Mouse (Mus musculus) bone marrow macrophage, adult 2 months (primary cell): ENCODE measurements around the gene Slc47a2. TPM values are rescaled to one million over a fixed set of nuclear protein-coding genes. Genes with fewer than 3 reads are reported as not detected.

ENCODE experiments used
- H3K27ac ChIP-seq: 2 replicates; pipeline ENCODE4 v1.5.1; 2012; ENCODE audit warnings: low read depth, low read length; ENCODE audit not compliant: insufficient read depth
- H3K4me1 ChIP-seq: 2 replicates; pipeline ENCODE4 v1.6.1; 2012; ENCODE audit warnings: low read length; ENCODE audit not compliant: control insufficient read depth, insufficient read depth
- H3K4me3 ChIP-seq: 2 replicates; pipeline ENCODE4 v1.5.1; 2012; ENCODE audit warnings: mild to moderate bottlenecking, low read length, moderate library complexity; ENCODE audit not compliant: insufficient read depth
- CTCF ChIP-seq: IDR thresholded peaks from 2 replicates; pipeline ENCODE4 v1.5.1; 2012; ENCODE audit warnings: low read depth, mild to moderate bottlenecking, low read length, moderate library complexity
- POLR2A ChIP-seq: IDR thresholded peaks from 2 replicates; pipeline ENCODE4 v1.6.1; 2012; ENCODE audit warnings: mild to moderate bottlenecking, low read depth, low read length, borderline replicate concordance
- polyA plus RNA-seq: library from polyadenylated mRNA; stranded (reverse); fragments of >200 nt; gene quantifications from 2 replicates; pipeline ENCODE4 v1.2.4, GENCODE M21; 2012; ENCODE audit not compliant: missing spikeins, insufficient read depth, insufficient read length

The Slc47a2 gene
- polyA plus RNA-seq, 1 experiment, result not detected

DNA sequence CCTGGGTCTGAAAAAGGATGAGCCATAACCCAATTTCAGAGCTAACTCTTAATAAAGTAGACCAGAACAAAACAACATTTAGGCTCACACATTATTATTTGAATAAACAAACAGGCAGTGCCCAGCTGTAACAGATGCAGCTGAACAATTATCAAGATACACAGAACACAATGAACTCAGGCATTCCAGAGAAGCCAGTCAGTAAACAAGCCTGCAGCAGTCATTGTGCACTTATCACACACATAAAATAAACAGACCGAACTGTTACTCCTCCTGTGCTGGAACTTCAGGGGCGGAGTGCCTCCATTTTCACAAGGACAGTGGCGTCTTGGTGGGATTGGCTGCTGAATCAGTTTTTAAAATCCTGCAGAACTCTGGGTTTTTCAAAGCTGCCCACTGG is 48.2 kb downstream of the Slc47a2 start:
- H3K4me3 ChIP-seq, result no peak overlapping the region
- no peak overlapping the region for H3K27ac ChIP-seq
- H3K4me1 ChIP-seq, result no peaks in the 10 kb centered on the region
- no peak for TF ChIP-seq CTCF
- no peak for TF ChIP-seq POLR2A

DNA sequence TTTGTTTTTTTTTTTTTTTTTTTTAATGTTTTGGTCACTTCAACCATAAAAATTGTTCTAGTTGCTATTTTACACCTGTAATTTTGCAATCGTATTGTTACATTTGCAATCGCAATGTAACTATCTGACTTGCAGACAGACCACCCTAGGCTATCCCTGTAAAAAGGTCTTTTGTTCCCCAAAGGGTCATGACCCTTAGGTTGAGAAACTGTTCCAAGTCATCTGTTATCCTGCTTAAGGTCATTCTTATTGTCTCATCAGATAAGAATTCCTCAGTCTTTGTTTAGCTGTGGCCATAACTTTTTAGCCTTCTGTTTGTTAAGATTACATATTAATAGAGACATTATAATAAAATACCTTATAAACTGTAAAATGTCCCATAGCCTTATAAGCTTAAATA is 49.4 kb downstream of the Slc47a2 start:
- Histone ChIP-seq H3K27ac (no peak overlapping the region), H3K4me3 (no peak overlapping the region), H3K4me1 (no peaks in the 10 kb centered on the region)
- TF ChIP-seq CTCF, result no peak

DNA sequence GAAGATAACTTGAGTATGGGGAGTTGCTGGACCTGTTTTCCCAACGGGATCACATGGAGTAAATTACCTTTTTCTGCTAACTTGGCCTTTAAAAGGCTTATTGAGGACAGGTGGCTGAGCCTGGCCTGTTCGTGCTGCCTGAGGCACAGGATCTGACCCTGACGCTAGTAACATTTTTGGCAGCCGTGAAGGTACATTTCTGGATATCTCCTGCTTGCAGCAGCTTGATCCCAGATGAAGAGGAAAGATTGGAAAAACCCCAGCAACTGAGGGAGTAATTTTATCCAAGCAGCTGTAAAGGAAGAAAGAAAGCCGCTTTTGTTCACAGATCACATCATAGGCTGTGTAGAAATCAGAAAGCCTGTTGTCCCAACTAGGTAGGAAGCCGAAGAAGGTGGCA is 58.3 kb downstream of the Slc47a2 start:
- Histone ChIP-seq H3K27ac (no peak overlapping the region), H3K4me1 (no peaks in the 10 kb centered on the region), H3K4me3 (no peak overlapping the region)
- TF ChIP-seq POLR2A (no peak), CTCF (no peak)

DNA sequence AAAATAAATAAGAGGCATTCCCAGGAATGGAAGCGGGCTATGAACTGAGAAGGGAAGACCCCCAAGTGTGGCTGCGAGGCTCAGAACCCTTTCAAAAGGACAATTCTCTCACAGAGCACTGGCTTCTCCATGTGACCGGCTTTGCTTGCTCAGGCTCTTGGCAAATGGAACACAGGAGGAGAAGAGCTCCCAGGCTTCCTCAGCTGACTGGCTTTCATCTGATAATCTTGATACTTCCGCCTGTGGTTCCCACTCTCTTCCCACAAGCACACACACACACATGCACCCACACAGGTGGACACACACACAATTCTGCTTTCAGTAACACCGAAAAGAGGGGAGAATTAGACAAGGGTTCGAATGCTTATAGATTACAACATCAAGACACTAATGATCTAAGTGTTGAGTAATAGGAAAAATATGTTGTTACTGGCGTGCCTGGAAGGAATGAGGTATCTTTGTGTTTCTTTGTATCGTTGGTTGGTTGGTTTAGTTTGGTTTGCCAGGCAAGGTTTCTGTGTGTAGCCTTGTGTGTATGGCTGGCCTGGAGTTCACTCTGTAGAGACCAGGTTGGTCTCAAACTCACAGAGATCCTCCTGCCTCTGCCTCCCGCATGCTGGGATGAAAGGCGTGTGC is 59.1 kb downstream of the Slc47a2 start:
- TF ChIP-seq POLR2A (no peak), CTCF (no peak)
- Histone ChIP-seq H3K4me1 (no peaks in the 10 kb centered on the region), H3K4me3 (no peak overlapping the region), H3K27ac (no peak overlapping the region)

DNA sequence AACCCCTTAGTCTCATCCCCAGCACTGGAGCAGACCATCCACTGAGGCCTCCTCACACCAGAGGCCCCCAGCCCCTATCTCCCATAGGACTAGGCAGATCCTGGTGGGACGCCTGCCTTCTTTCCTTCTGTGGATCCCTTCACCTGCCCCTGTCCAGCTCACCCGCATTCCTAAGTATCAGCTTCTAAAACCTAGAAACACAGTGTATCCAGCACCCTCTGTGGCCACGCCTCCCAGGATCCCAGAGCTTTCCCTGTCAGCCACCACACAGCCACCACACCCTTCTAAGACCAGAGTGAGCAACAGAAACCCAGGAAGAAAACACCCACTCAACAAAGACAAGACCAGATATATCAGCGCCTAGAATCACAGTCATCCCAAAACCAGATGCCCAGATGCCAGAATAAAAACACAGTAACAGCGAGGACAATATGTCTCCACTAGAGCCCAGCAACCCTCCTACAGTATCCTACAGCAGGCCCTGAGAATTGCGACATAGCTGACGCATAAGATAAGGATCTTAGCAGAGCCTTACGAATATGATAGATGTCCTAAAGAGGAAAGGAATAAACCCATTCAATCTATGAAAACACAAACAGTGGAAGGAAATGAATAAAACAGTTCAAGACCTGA is 64.1 kb downstream of the Slc47a2 start:
- Histone ChIP-seq H3K4me1 (no peaks in the 10 kb centered on the region), H3K4me3 (no peak overlapping the region), H3K27ac (no peak overlapping the region)
- TF ChIP-seq CTCF (no peak), POLR2A (no peak)

DNA sequence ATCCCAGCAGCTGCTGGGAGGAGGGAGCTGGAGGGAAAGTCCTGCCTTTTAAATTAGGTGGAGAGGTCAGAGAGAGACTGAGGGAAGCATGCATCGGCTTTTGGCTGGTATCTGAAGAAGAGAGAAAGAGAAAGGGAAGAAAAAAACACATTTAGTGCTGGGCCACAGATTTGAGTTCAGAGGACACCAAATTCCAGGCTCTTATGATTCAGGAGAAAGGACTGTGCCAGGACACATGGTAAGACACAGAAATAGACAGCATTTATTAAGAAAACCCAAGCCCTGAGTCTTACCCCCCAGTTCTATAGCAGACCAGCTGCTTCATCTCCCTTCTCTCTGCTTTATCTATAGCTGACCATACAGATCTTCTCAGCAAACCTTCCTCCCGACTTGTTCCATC is 64.7 kb downstream of the Slc47a2 start:
- Histone ChIP-seq H3K27ac (no peak overlapping the region), H3K4me1 (no peaks in the 10 kb centered on the region), H3K4me3 (no peak overlapping the region)
- TF ChIP-seq POLR2A, result no peak
- TF ChIP-seq CTCF, result no peak

DNA sequence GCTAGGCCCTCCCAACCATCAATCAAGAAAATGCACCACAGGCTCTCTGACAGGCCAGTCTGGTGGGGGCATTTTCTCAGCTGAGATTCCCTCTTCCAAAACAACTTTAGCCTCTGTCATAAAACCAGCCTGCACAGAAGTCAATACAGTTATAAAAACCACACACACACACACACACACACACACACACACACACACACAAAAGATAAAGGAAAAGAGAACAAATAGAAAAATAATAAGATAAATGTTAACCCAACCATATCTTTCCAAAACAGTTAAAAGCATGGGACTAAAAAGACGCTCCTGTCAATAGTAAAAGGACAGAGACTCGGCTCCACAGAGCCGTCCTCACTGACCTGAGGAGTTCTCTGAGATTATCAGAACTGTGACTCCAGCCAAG is 66.2 kb downstream of the Slc47a2 start:
- TF ChIP-seq POLR2A, result no peak
- no peak for TF ChIP-seq CTCF
- Histone ChIP-seq H3K4me3 (no peak overlapping the region), H3K27ac (no peak overlapping the region), H3K4me1 (no peaks in the 10 kb centered on the region)

DNA sequence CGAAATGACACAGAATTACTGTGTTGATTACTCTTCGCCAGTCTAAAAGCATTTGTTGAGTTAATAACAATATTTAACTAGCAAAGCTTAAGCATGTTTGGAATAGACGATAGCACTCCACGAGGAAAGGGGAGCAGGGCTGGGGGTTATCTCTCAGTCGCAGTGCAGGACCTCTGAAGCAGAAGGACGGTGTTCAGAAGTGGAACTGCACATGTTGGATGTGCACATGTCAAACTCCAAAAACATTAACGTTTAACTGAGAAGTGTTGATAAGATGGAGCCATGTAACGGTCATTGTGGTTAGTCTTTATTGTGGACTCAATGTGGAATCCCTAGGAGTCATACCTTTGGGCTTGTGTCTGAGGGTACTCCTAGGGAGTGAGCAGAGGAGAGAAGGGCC is 67.6 kb downstream of the Slc47a2 start:
- TF ChIP-seq CTCF (no peak), POLR2A (no peak)
- no peak overlapping the region for H3K27ac ChIP-seq
- H3K4me1 ChIP-seq, result no peaks in the 10 kb centered on the region
- H3K4me3 ChIP-seq, result no peak overlapping the region

DNA sequence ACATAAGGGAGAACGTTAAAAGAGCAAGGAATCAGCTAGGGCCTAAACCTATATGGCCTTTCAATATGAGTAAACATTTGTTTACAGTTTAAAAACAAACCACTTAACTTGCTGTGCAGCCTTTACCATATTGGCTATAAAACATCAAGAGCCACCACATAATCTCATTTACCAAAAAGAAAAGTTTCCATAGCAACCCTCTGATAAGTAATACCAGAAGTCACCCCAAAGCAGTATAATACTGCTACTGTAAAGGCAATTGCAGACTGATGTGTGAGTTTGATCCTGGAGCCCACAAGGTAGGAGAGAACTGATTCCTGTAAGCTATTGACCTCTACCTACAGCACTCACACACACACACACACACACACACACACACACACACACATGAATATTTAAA is 68.2 kb downstream of the Slc47a2 start:
- Histone ChIP-seq H3K4me3 (no peak overlapping the region), H3K4me1 (no peaks in the 10 kb centered on the region), H3K27ac (no peak overlapping the region)
- TF ChIP-seq POLR2A (no peak), CTCF (no peak)

DNA sequence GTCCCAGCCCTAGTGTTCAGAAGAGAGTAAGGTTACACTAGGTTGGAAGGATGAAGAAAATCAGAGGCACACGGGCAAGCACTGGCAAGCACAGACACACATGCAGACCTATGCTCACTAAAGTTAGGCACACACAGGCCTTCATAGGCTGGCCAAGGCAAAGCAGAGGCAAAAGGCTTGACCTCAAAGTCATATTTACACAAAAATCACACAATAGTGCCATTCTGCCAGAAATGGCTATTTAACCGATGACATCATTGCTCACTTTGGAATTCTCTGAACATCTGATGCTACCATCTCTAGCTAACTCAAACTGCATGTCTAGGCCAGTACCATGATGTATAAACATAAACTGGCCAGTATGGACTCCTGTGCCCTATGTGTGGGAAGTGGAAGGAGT is 68.7 kb downstream of the Slc47a2 start:
- no peak overlapping the region for H3K27ac ChIP-seq
- no peak overlapping the region for H3K4me3 ChIP-seq
- no peak for TF ChIP-seq CTCF
- no peaks in the 10 kb centered on the region for H3K4me1 ChIP-seq
